Mouse (Mus musculus): ENCODE measurements at regions not wholly inside any gene's neighbourhood (a gene's known extent, or its start where the extent isn't known, plus 50 kb on each side); places are given as distances from the start of the nearest gene placed in this dataset.

DNA sequence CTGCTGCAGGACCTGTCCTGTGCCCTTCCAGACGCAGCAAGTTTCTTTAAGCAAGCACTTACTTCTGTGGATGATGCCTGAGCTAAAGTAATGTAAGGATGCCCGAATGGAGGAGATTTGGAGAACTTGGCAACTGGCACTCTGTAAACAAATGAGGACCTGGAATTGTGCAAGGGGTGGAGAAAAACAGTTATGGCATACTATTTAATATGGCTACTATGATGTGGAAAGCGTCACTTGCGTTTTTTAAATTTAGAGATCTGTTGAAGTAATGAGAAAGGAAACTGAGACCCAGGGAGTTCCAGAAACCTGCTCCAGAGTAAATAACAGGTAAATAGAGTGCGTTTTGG, 58.6 kb upstream of the Abca1 start:
- DNase-seq = no peak

DNA sequence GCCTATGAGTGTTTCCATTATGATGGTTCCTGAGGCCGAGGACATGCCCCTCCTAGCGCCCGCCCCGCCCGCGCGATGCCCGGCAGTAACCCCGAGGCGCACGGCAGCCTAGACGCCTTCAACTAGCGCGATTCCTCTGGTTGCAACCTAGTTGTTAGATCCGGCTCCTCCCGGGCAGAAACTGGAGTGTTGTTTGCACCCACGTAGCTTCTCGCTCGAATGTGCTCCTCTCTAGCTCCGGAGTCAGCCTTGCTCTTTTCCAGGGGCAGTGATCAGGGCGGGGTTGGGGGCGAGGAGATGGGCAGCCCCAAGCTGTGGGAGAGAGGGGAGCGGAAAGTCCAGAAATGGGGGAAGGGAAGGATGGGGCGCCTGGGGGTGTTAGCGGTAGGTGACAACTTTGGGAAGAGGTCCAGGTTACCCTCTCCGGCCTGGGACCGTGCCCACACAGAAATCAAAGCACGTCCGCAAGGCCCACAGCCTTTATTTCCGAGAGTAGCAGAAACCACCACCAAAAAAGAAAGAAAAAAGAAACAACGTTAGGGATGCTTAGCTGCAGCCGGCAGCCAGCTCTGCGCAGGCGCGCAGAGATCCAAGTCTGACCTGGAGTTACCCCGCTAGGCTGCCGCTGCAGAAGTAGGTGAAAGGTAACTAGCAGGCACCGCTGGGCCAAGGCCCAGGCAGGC, 58.1 kb upstream of the Abca1 start:
- DNase-seq = peak; percentile 81

DNA sequence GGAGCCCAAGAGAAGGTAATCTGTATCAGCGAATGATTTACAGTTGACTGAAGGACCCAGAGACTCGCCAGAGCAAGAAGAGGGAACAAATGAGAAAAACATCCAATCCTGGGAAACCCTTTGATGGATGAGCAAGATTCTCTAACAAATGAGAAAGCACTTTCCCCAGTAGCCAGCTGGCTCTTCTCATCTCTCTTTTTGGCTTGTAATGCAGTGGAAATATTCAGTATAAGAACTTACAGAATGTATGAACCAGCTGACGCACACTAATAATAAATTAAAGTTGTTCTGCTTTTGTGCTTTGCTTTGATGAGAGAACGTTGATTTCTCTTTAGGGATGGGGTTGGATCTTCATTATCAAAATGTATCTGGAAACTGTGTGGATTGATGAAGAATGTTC, 52.8 kb upstream of the Abca1 start:
- DNase-seq = no peak

DNA sequence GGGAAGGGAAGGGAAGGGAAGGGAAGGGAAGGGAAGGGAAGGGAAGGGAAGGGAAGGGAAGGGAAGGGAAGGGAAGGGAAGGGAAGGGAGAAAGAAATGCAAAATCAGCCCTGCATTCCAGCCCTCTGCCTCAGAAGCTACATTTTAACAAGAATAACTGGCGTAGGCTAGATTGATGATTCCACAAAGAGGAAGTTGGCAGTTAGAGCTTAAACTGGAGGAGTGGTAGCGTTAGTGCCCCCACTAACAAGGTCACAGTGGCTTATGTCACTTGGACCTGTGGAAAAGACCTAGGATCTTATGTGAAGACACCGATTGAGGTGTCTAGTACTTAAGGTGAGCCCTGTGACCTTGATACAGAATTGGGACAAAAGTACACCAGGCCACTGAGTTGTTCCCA, 51.0 kb upstream of the Abca1 start:
- no peak for DNase-seq
